Mouse (Mus musculus) brain, embryonic 18.5 days (tissue): Measurements from ENCODE around the gene Ubl3.

ENCODE experiments used
- DNase-seq: peaks from one replicate; pipeline ENCODE4 v3.0.0-alpha.2; 2012; ENCODE audit warnings: low read depth, low spot score

Ubl3 gene

GRCm38 (mm10) chr5:148562235-148562634, 9.6 kb upstream of the Ubl3 start:
- no peak for DNase-seq

GRCm38 (mm10) chr5:148559261-148559958, 6.8 kb upstream of the Ubl3 start:
- DNase-seq: no peak

- DNase-seq: no peak
These were observed 5.9 kb upstream of the Ubl3 start for GRCm38 (mm10) chr5:148558472-148558871.

GRCm38 (mm10) chr5:148556509-148556908, 3.9 kb upstream of the Ubl3 start:
- DNase-seq: no peak

- DNase-seq: no peak
These were observed 2.6 kb upstream of the Ubl3 start for GRCm38 (mm10) chr5:148555156-148555555.

- no peak for DNase-seq
These were observed 2.1 kb upstream of the Ubl3 start for GRCm38 (mm10) chr5:148554701-148555100.

GRCm38 (mm10) chr5:148554242-148554641, 1.7 kb upstream of the Ubl3 start:
- DNase-seq: no peak

- DNase-seq: no peak
These were observed 1.1 kb upstream of the Ubl3 start for GRCm38 (mm10) chr5:148553723-148554122.

GRCm38 (mm10) chr5:148551764-148552136, 839 bp downstream of the Ubl3 start:
- DNase-seq: no peak

- DNase-seq: no peak
These were observed 1.5 kb downstream of the Ubl3 start for GRCm38 (mm10) chr5:148550821-148551763.

GRCm38 (mm10) chr5:148550393-148550792, 2.2 kb downstream of the Ubl3 start:
- no peak for DNase-seq

GRCm38 (mm10) chr5:148549307-148549706, 3.3 kb downstream of the Ubl3 start:
- no peak for DNase-seq

- no peak for DNase-seq
These were observed 4.0 kb downstream of the Ubl3 start for GRCm38 (mm10) chr5:148548568-148548967.

GRCm38 (mm10) chr5:148547870-148548456, 4.6 kb downstream of the Ubl3 start:
- no peak for DNase-seq

- DNase-seq: no peak
These were observed 5.6 kb downstream of the Ubl3 start for GRCm38 (mm10) chr5:148546970-148547369.

- DNase-seq: no peak
These were observed 7.9 kb downstream of the Ubl3 start for GRCm38 (mm10) chr5:148544733-148545132.

- DNase-seq: no peak
These were observed 10.4 kb downstream of the Ubl3 start for GRCm38 (mm10) chr5:148542196-148542595.

GRCm38 (mm10) chr5:148535669-148536430, 16.7 kb downstream of the Ubl3 start:
- DNase-seq: no peak

- no peak for DNase-seq
These were observed 17.9 kb downstream of the Ubl3 start for GRCm38 (mm10) chr5:148534644-148535043.

- no peak for DNase-seq
These were observed 18.7 kb downstream of the Ubl3 start for GRCm38 (mm10) chr5:148533924-148534323.

GRCm38 (mm10) chr5:148532201-148532600, 20.4 kb downstream of the Ubl3 start:
- DNase-seq: no peak

- no peak for DNase-seq
These were observed 25.0 kb downstream of the Ubl3 start for GRCm38 (mm10) chr5:148527632-148528031.
